Mouse (Mus musculus): ENCODE data around the gene Agfg1. TPM values are rescaled to one million over a fixed set of nuclear protein-coding genes. Genes with fewer than 3 reads are reported as not detected.
A peak's percentile ranks its signal among the peaks of the same experiment; 100 is the strongest.

Gene Agfg1
- polyA plus RNA-seq, 1 experiment = 21.7 TPM

DNA sequence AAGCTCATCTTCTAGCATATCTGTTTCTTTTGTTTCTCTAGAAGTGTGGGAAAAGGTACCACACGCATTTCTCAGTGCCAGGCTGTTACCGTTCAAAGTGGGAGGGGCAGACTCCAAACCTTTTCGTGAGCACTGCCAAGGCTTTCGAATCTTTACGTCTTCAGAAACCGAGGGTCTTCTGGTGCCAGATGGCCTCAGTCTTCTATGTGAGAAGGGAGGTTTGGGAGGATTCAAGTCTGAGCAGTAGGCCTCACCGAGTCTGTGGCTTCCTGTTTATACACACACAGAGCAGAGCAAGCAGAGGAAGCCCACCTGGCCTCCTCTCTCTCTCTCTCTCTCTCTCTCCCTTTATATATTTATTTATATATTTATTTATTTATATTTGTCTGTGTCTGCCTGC, 32.1 kb upstream of the Agfg1 start:
- Histone ChIP-seq H3K27me3 (ENCODE audit: control insufficient read depth, insufficient read depth, insufficient read length) (no peaks in the 10 kb centered on the region), H3K79me2 (ENCODE audit: control insufficient read depth, insufficient read depth) (no peaks in the 10 kb centered on the region), H3K36me3 (ENCODE audit: control insufficient read depth, insufficient read depth) (no peaks in the 10 kb centered on the region), H3K4me3 (no peak overlapping the region), H3K4me2 (ENCODE audit: low read depth) (no peak overlapping the region), H3ac (ENCODE audit: control insufficient read depth, insufficient read length) (no peak overlapping the region)
- TF ChIP-seq POLR2AphosphoS2 (IDR thresholded peaks at IDR 0.05; ENCODE audit: insufficient read length, low read depth) = no peak
- TF ChIP-seq USF1 (IDR thresholded peaks at IDR 0.05; ENCODE audit: low read depth) = no peak
- no peak for TF ChIP-seq POLR2A (IDR thresholded peaks at IDR 0.05; ENCODE audit: insufficient read length, low read depth)
- TF ChIP-seq TCF12 (IDR thresholded peaks at IDR 0.05; ENCODE audit: insufficient read depth, poor library complexity, severe bottlenecking) = no peak
- TF ChIP-seq MYOD1 (IDR thresholded peaks at IDR 0.05; ENCODE audit: control insufficient read depth in 1 of 3, insufficient read length in 2 of 3, low read depth in 2 of 3) = no peak

DNA sequence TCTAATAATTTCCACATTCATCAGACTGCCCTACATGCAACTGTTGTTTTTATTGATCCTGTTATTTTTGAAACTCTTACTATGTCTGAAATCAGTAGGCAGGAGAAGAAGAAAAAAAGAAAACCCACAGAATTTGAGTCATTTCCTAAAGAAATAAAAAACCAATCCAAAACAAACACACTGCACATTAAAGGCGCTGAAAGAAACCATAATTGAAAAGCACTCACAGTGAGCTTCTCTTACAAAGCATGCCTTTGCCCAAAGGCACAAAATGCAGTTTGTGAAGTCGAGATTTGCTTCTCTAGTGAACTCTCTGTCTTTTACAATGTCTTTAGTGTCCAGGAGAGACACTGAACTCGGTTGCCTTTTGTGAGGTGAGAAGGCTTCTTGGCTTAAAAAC, 30.7 kb upstream of the Agfg1 start:
- Histone ChIP-seq H3K79me2 (ENCODE audit: control insufficient read depth, insufficient read depth) (no peaks in the 10 kb centered on the region), H3K36me3 (ENCODE audit: control insufficient read depth, insufficient read depth) (no peaks in the 10 kb centered on the region)

GRCm38 (mm10) chr1:82811766-82812165, 27.5 kb upstream of the Agfg1 start:
- no peaks in the 10 kb centered on the region for H3K36me3 ChIP-seq (ENCODE audit: control insufficient read depth, insufficient read depth)
- H3K79me2 ChIP-seq (ENCODE audit: control insufficient read depth, insufficient read depth) = no peaks in the 10 kb centered on the region
- no peak overlapping the region for H3ac ChIP-seq (ENCODE audit: control insufficient read depth, insufficient read length)
- no peak for TF ChIP-seq REST (IDR thresholded peaks at IDR 0.05; ENCODE audit: insufficient read depth, insufficient read length)
- no peak for TF ChIP-seq TCF12 (IDR thresholded peaks at IDR 0.05; ENCODE audit: insufficient read depth, poor library complexity, severe bottlenecking)
- TF ChIP-seq POLR2A (IDR thresholded peaks at IDR 0.05; ENCODE audit: insufficient read length, low read depth) = no peak
- TF ChIP-seq SRF (IDR thresholded peaks at IDR 0.05; ENCODE audit: control insufficient read depth, insufficient read length, low read depth) = no peak
- TF ChIP-seq TCF3 (IDR thresholded peaks at IDR 0.05; ENCODE audit: insufficient read length, low read depth) = no peak
- no peak for TF ChIP-seq CEBPB (IDR thresholded peaks at IDR 0.05; ENCODE audit: insufficient read depth, poor library complexity, severe bottlenecking)
- TF ChIP-seq MAX (IDR thresholded peaks at IDR 0.05; ENCODE audit: low read depth) = no peak
- no peaks in the 10 kb centered on the region for H3K27me3 ChIP-seq (ENCODE audit: control insufficient read depth, insufficient read depth, insufficient read length)
- H3K4me3 ChIP-seq = no peak overlapping the region
- H3K4me2 ChIP-seq (ENCODE audit: low read depth) = no peak overlapping the region

More for the DNA sequence above, 30.7 kb upstream of the Agfg1 start:
- H3K4me3 ChIP-seq = no peak overlapping the region
- H3ac ChIP-seq (ENCODE audit: control insufficient read depth, insufficient read length) = no peak overlapping the region
- no peaks in the 10 kb centered on the region for H3K27me3 ChIP-seq (ENCODE audit: control insufficient read depth, insufficient read depth, insufficient read length)
- H3K4me2 ChIP-seq (ENCODE audit: low read depth) = peak overlapping the region; percentile 26
- TF ChIP-seq SRF (IDR thresholded peaks at IDR 0.05; ENCODE audit: control insufficient read depth, insufficient read length, low read depth) = no peak

DNA sequence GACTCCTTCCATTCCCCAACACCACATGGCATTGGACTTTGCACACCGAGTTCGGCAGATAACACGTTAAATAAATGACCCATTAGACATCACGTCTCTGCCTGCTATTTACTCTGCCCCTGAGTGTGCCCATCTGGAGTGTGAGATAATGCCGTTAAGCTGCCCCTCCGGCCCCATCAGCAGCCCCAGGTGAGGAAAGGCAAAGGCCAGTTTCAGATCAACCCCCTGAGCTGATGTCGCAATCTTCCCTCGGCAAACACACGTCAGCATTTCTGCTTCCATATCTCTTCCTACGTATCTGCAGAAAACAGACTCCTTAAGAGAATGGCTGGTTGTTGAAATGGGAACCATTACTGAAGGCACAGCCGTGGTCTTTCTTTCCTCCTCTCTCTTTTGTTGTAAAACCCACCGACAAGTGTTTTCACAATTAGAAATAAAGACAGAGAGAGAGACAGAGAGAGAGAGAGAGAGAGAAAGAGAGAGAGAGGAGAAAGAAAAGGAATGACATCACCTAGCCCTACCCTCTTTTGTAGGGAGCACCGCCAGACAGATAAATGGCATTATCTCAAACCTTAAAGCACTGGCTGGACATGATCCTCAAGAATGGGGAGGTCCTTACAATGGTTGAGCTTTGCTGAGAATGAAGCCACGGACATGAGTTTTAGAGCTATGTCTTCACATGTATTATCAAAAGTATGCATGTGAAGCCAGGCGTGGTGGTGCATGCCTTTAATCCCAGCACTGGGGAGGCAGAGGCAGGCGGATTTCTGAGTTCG, 23.2 kb upstream of the Agfg1 start:
- TF ChIP-seq TCF12 (IDR thresholded peaks at IDR 0.05; ENCODE audit: insufficient read depth, poor library complexity, severe bottlenecking) (no peak), POLR2AphosphoS2 (IDR thresholded peaks at IDR 0.05; ENCODE audit: insufficient read length, low read depth) (no peak), CEBPB (IDR thresholded peaks at IDR 0.05; ENCODE audit: insufficient read depth, poor library complexity, severe bottlenecking) (0 out of 2 replicates have a peak, but pooled peaks have one; percentile 7)
- H3K4me2 ChIP-seq (ENCODE audit: low read depth) = no peak overlapping the region
- H3K36me3 ChIP-seq (ENCODE audit: control insufficient read depth, insufficient read depth) = no peaks in the 10 kb centered on the region
- no peak overlapping the region for H3ac ChIP-seq (ENCODE audit: control insufficient read depth, insufficient read length)
- no peak overlapping the region for H3K4me3 ChIP-seq
- no peaks in the 10 kb centered on the region for H3K79me2 ChIP-seq (ENCODE audit: control insufficient read depth, insufficient read depth)
- no peaks in the 10 kb centered on the region for H3K27me3 ChIP-seq (ENCODE audit: control insufficient read depth, insufficient read depth, insufficient read length)

DNA sequence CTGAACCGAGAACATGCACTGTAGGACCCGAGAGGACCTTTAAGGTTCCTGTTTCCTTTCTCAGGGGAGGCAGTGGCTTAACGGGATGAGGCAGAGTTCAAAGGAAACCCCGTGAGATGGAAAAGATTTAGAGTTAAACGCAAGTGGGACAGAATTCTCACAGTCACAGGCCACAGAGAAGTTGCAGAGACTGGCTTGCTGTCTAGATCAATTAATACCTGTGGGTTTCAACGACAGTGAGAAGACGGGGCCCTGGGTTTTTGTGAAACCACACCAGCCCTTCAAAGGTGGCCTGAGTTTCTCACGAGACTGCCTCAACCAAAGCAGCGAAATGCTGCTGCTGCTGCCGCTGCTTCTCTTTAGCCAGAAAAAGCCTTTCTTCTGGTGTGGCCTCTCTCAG, 19.9 kb upstream of the Agfg1 start:
- no peaks in the 10 kb centered on the region for H3K27me3 ChIP-seq (ENCODE audit: control insufficient read depth, insufficient read depth, insufficient read length)
- TF ChIP-seq MYOD1 (IDR thresholded peaks at IDR 0.05; ENCODE audit: control insufficient read depth in 1 of 3, insufficient read length in 2 of 3, low read depth in 2 of 3) (no peak), TCF3 (IDR thresholded peaks at IDR 0.05; ENCODE audit: insufficient read length, low read depth) (no peak), REST (IDR thresholded peaks at IDR 0.05; ENCODE audit: insufficient read depth, insufficient read length) (no peak), POLR2A (IDR thresholded peaks at IDR 0.05; ENCODE audit: insufficient read length, low read depth) (no peak), USF1 (IDR thresholded peaks at IDR 0.05; ENCODE audit: low read depth) (no peak), MYOG (IDR thresholded peaks at IDR 0.05; ENCODE audit: control insufficient read depth in 1 of 3, insufficient read depth in 1 of 3, insufficient read length in 2 of 3, low read depth in 2 of 3) (no peak), POLR2AphosphoS2 (IDR thresholded peaks at IDR 0.05; ENCODE audit: insufficient read length, low read depth) (no peak), SRF (IDR thresholded peaks at IDR 0.05; ENCODE audit: control insufficient read depth, insufficient read length, low read depth) (no peak), E2F4 (IDR thresholded peaks at IDR 0.05; ENCODE audit: insufficient read depth) (no peak), TCF12 (IDR thresholded peaks at IDR 0.05; ENCODE audit: insufficient read depth, poor library complexity, severe bottlenecking) (no peak), CEBPB (IDR thresholded peaks at IDR 0.05; ENCODE audit: insufficient read depth, poor library complexity, severe bottlenecking) (no peak), MAX (IDR thresholded peaks at IDR 0.05; ENCODE audit: low read depth) (no peak)
- no peaks in the 10 kb centered on the region for H3K79me2 ChIP-seq (ENCODE audit: control insufficient read depth, insufficient read depth)
- H3K4me3 ChIP-seq = no peak overlapping the region
- H3ac ChIP-seq (ENCODE audit: control insufficient read depth, insufficient read length) = no peak overlapping the region
- no peaks in the 10 kb centered on the region for H3K36me3 ChIP-seq (ENCODE audit: control insufficient read depth, insufficient read depth)
- H3K4me2 ChIP-seq (ENCODE audit: low read depth) = no peak overlapping the region

All from myocyte (in vitro differentiated cells).